Mouse (Mus musculus): Measurements from ENCODE around the gene Slc4a8. TPM values are rescaled to one million over a fixed set of nuclear protein-coding genes. Genes with fewer than 3 reads are reported as not detected.

Gene Slc4a8
- polyA plus RNA-seq, 1 experiment from 2014 or later, result 16.0 TPM

Other genes with a start within 250 kb of the Slc4a8 start
- 50.3 and 51.1 TPM in 2 replicates for gene Tfcp2, start 209.7 kb upstream of the Slc4a8 start, polyA plus RNA-seq (2016; fragmentation: Nextera tagmentation; extraction: Ambion mirVana)
- 32.4 and 34.4 TPM in 2 replicates for gene Pou6f1, start 161.8 kb upstream of the Slc4a8 start, polyA plus RNA-seq (2016; fragmentation: Nextera tagmentation; extraction: Ambion mirVana)
- gene Dazap2, start 146.4 kb upstream of the Slc4a8 start, polyA plus RNA-seq (2016; fragmentation: Nextera tagmentation; extraction: Ambion mirVana), result 187 and 192 TPM in 2 replicates
- 4.1 and 5.5 TPM in 2 replicates for gene Smagp, start 124.8 kb upstream of the Slc4a8 start, polyA plus RNA-seq (2016; fragmentation: Nextera tagmentation; extraction: Ambion mirVana)
- gene Bin2, start 92.2 kb upstream of the Slc4a8 start, polyA plus RNA-seq (2016; fragmentation: Nextera tagmentation; extraction: Ambion mirVana), result 2.0 and 3.4 TPM in 2 replicates
- gene Cela1, start 73.8 kb upstream of the Slc4a8 start, polyA plus RNA-seq (2016; fragmentation: Nextera tagmentation; extraction: Ambion mirVana), result 0.97 and 1.4 TPM in 2 replicates
- gene Galnt6, start 32.4 kb upstream of the Slc4a8 start, polyA plus RNA-seq (2016; fragmentation: Nextera tagmentation; extraction: Ambion mirVana), result 0.08 and 0.18 TPM in 2 replicates
- gene Scn8a, start 108.1 kb downstream of the Slc4a8 start, polyA plus RNA-seq (2016; fragmentation: Nextera tagmentation; extraction: Ambion mirVana), result 20.5 and 23.5 TPM in 2 replicates